Mouse (Mus musculus): Measurements from ENCODE around the gene Vangl1.

Gene Vangl1

DNA sequence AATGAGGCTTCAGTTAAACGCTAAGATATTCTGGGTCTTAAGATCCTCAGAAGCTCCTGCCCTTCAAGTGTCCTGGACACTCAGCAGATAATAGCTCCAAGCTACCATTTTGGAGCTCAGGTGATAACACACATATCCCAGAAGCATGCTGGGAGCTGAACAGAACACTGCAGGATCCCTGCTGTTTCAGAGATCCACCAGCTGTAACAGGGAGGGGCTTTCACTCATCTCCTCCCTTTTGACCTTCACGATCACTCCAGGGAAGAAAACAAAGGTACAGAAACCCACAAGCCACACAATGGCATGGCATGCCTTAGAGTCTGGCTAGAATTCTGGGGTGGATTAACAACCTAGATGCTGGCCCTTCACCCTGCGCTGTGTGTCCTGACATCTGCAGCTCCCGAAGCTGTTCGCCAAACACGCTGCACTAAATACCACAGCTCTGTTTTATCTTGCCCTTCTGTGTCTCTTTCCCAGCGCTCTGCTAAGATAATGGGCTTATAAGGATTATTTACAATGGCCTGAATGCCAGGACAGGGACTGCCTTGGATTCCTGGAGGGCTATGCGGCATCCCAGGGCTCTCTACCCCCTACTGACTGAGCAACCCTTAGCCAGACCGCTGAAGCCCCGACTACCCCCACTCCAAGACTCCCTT is 36.8 kb downstream of the Vangl1 start:
- CTCF ChIA-PET, result no interaction called here

DNA sequence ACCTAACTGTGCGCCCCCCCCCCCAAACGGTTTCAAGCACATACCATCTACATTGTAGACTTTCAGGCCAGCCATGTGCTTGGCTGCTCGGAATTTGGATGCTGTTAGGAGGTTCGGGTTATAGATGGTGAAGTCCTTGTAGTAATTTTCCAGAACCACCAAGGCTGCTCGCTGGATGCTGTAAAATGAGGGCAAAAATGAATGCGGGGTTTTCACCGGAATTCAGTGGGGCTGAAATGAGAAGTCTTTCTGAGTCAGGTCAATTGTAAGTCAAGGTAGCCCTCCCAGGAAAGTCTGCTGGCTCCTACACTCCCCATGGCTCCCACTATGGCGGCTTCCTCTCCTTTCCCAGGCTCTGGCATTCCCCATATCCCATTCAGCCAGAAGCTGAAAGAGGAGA is 37.7 kb downstream of the Vangl1 start:
- CTCF ChIA-PET, result no interaction called here

DNA sequence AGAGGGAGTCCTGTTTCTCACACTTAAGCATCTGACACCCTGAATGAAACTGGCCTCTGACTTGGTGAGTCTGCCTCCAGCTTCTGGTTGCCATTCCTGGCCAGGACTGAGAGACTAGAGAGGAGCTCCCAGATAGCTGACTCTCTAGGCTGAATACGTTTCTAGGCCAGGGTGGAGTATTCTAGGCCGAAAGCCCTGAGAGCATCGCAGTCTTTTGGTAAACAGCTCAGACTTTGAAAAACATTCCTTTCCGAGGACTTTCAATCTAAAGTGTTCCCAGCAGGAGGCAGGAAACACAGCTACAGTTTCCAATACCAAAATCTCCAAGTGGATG is 38.2 kb downstream of the Vangl1 start:
- CTCF ChIA-PET, result no interaction called here

DNA sequence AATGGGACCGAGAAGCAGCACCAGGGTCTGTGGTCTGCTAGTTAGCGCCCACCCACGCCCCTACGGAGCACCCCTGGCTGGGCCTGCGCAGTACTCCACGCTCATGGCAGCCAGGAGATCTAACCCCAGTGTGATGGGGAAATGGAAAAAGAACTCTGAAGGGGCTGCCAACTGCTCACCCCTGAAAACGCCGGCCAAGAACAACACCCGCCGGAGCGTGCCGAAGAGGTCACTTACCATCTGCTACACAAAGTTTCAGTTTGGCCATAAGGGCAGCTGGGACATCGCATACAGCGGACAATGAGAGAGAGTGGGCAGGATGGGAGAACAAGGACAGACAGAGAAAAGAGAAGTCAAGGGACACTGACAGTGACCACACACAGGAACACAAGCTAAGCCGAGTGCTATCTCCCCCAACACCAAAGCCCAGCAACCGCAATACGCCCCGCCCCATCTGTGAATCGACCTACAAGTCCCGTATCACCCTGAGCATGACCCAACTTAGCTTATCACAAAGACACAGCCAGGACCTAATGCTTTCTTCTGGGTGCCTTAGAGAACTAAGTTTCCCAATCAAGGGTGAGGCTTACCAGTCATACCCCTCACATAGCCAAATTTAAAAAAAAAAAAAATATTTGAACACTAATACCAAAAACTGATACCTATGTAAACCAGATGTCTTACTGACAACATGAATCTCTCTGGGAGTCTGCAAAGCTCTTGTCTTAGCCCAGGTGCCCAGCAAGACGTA is 38.8 kb downstream of the Vangl1 start:
- CTCF ChIA-PET, result no interaction called here

DNA sequence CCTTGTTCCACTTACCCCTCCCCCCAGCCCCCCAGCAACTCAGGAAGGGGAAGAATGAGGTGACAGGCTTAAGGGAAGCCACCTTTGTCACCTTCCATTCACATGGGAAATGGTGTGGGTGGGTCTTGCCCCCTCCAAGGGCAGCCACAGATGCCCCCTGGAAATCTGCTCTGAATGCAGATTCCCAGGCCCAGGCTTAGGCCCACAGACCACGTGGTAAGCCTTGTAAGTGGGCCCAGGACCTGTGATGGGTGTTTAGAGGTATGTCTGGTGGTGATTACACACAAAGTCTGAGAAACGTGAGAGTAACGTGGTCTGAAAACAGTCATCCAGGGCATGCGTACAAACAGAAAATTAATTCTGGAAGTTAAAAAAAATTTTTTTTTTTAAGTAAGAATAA is 39.6 kb downstream of the Vangl1 start:
- CTCF ChIA-PET, result no interaction called here

DNA sequence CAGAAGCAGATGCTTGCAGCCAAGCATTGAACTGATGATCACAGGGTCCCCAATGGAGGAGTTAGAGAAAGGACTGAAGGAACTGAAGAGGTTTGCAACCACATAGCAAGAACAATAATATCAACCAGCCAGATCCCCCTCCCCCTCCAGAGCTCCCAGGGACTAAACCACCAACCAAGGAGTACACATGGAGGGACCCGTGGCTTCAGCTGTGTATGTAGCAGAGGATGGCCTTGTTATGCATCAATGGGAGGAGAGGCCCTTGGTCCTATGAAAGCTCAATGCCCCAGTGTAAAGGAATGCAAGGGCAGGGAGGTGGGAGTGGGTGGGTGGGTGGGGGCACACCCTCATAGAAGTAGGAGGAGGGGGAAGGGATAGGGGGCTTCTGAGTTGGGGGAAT is 40.6 kb downstream of the Vangl1 start:
- CTCF ChIA-PET, result interaction anchor here (0.6 kb wide), 1 partner anchor 284 kb away, joined by 8 read pairs; no protein-coding TSS in a partner anchor

DNA sequence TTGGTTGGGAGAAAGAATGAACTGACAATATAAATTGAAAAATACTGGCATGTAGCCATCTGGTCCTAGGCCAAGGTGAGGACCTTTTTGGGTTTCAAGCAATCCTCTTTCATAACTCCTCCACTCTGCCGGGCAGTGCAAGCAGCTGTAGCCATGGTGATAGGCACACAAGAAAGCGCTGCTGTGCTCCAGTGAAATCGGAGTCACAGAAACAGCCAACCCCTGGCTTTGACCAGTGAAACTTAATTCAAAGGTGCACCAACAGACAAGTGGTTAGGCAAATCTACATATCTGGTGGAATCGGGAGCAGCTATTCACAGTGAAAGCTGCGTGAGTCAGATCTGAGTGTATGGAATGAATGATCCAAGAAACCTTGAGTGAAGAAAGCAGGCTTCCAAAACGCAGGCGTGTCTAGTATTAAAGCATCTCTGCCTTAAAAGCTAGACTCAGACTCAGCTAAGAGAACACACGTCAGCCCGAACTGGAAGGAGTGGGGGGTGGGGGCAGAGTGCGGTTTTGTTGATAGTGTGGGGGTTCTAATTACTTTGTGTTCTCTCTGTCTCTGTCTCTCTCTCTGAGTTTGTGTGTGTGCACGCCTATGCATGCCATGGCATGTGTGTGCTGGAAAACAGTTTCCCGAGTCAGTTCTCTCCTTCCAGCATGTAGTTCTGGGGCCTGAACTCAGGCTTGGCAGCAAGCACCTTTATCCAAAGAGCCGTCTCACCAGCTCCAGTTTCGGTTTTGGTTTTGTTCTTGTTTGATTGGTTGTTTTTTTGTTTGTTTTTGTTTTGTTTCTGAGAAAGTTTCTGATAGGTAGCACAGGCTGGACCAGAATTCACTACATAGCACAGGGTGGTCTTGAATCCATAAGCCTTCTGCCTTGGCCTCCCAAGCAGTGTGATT is 44.8 kb downstream of the Vangl1 start:
- CTCF ChIA-PET, result no interaction called here

DNA sequence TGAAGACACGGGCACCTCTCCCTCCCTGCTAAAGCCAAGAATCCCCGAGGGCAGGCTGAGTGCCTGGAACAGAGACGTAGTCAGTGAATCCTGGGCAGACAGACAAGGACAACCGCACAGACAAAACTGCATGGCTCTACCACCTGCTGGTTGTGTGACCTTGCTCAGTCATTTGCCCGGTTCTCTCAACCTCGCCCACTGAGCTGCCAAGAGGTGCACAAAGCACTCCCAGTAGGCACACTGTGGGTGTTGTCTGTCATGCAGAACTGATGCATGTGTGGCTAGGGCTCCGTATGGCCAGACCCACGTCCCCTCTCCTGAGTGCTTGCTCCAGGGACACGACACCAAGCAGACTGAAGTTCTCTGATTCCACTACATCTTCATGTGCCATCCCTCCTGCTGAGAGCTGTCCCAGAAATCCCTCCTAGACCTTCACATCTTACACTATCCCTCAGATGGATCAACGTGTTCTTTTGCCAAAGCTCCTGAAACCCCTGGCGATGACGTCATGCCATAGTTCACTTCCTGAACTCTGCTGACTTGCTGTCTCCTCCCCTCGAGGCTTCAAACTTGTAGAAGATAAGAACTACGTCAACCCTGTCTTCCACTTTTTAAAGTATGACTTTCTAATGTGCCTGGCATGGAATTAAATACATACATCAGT is 45.6 kb downstream of the Vangl1 start:
- CTCF ChIA-PET, result no interaction called here

DNA sequence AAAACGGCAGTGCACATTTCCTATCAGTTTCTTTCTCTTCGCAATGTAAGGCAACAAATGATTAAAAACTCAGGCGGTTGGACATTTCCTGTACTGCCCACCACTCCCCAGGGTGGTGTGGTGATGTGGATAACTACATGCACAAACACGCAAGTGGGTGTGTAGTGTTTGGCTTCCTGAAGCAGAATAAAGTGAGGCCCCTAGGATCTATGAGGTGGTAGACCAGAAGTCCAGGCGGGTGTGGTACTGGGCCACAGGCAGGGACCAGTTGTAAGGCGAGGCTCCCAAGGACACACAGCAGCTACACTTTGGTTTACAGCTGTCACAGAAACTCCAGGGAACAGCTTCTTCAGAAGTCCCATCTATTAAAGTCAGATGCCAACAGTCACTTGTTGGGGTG is 46.8 kb downstream of the Vangl1 start:
- CTCF ChIA-PET, result no interaction called here

DNA sequence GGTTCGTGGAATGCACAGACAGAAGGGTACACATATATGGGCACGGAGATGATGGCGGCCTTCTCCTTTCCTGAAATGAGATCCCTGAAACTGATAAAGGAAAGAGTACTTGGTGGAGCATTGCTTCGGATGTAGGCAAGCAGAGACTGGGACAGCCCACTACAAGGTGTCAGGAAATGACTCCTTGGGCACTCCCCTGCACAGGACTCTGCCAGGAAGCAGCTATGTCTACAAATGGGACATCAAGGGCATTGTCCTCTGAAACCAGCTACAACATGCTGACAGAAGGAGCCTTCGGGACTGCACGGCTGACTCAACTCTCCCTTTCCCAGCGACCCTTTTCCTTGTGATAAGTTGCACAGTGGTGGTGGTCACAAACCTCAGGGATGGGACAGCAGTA is 47.8 kb downstream of the Vangl1 start:
- CTCF ChIA-PET, result no interaction called here

DNA sequence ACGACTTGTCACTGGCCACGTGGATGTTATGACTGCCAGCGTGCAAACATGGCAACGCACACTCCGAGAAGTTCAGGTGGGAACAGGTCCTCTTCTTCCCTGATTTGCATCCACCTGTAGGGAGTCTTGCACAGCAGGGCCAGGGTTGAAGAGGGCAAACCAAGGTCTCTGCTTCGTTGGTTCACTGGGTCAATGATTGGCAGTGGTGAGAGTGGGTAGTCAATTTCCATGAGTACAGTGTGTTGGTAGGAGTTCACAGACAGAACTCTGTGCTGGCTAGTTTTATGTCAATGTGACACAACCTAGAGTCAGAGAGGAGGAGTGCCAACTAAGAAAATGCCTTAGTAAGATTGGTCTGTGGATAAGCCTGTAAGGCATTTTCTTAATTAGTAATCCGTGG is 50.4 kb downstream of the Vangl1 start:
- CTCF ChIA-PET, result no interaction called here

DNA sequence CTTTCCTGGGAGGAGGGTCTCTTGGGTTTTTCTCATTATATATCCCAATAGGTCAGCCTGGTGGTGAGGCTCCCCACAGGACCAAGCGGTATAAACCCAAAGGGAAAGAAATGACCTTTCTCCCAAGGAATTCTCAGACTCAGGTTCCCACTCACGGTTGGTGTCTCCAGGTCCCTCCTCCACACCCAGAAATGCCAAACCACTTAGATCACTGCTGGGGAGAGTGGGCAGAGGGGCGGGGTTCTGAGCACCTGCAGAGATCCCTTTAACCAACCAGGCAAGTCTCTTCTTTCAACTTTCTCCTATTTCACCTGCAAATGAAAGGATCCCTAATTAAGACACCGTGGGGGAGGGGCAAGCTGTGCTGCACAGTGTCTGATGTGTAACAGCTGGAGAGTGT is 51.6 kb downstream of the Vangl1 start:
- CTCF ChIA-PET, result no interaction called here

DNA sequence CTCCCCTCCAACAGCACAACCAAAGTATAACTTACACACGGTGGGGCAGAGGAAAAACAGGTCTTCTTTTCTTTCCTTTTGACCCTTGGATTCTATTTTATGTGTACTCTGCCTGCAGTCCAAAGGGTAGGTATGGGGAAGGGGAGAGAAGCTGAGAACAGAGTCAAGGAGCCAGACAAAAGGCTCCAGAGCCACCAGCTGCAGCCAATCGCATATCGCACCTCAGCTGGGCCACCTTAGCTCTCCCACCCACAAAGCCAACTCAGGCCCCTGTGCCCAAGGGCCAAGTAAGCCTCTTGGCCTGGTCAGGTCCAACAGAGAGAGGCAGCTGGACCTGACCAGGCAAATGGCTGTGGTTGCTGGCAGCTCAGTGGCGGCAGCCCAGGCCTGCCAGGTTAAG is 52.0 kb downstream of the Vangl1 start:
- CTCF ChIA-PET, result no interaction called here

DNA sequence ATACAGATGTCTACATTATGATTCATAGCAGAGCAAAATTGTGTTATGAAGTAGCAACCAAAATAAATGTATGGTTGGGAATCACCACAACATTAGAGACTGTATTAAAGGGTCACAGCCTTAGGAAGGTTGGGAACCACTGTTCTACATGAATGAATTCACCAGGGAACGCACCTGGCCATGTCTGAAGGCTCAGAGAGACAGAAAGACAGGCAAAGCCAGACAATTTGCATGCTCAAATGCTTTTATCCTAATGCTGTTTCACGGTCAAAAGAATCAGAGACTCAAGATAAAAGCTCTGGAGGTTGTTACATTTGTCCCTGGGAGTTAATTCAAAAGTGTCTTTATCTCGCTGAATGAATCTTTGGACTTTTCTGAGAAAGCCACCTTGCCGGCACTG is 52.6 kb downstream of the Vangl1 start:
- CTCF ChIA-PET, result no interaction called here

DNA sequence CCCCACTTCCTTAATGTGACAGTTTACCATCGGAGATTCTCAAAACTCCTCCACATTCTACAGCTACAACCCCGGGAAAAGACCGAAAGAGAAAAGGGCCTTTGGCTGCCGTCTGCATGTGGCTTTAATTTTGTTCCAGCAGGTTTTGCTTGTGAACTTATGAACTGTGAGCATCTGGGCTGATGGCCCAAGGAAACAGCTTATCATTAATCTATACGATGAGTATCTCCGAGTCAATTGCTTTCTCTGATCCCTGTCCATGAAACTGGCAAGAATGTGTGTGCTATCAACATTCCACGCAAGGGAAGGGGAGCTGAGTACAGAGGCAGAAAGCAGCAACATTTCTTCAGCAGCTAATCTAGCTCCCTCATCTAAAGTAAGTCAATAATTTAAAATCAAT is 54.6 kb downstream of the Vangl1 start:
- CTCF ChIA-PET, result no interaction called here

DNA sequence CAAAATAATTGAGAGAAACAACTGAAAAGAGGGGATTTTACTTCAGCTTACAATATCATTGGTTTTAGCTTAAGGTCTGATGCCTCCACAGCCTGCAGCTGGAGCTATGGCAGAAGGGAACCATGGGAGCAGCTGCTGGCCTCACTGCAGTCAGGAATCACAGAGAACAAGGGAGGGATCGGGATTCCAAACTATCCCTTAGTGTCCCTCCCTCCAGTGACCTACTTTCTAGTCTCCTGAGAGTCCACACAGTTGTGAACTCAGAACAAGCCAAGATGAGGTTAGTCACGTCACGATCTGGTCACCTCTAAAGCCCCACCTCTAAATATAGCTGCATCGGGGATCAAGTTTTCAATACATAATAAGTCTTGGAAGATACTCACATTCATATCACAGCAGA is 57.3 kb downstream of the Vangl1 start:
- CTCF ChIA-PET, result no interaction called here

DNA sequence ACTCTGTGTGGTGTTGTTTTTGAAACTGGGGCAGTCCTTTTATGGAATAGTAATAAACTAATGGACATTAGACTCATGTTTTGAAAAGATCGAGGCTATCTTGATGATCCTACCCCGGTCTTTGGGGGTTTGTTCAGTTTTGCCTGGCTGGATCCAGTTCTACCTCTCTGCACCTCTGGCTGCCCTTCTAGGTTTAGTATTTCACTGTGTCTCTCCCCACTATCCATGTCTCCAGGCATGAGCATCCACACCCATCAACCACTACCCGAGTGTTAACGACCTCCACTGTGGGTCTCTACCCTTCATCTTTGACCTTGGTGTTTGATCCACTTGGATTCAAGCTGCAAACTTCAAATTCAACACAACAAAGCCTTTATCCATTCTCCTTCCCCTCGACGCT is 58.1 kb downstream of the Vangl1 start:
- CTCF ChIA-PET, result no interaction called here

DNA sequence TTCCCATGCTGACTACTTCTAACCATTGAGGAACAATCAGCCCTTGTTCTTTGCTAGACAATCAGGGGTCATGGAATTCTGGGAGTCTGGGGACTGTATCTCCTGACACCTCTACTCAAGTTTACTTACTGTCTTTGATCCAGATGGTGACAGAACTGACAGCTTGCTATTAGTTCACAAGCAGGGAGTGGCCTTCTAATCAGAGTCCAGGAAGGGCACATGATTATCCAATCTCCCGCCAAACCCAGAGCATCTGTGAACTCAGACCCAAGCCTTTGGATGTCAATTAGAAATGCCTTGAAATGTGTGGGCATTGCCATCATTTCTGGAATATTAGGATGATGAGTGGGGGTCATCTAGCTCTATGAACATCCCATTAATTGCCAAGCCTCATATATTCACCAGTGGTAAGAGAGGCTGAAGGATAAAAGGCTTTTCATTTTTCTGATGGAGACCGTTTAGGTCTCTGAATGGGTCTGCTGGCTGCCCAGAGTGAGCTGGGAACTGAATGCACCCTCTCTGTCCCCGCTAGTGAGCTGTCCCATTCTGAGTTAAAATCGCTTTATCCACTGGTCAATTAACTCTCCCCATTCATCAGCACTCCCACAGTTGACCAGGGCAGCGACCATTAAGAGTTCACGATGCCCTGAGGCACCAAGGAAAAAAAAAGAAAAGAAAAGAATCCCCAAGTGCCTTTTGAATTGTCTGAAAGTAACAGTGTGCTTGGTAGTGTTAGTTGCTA is 58.7 kb downstream of the Vangl1 start:
- CTCF ChIA-PET, result no interaction called here

DNA sequence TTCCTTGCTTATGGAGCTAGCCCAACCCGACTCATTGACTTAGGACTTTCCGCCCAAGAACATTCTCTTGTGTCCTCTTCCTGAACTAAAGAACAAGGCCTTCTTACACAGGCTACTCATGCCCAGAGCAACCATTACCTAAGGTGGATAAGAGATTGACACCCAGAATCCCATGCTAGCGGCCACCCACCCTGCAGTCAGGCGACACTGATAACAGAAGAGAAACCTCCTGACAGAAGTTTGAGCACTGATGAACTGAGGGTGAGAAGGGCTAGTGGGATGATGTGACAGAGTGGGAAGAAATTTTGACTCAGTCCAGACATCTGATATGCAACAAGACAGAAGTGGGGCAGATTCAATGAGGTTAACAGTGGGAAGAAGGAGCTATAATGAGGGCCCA is 60.1 kb downstream of the Vangl1 start:
- CTCF ChIA-PET, result no interaction called here

DNA sequence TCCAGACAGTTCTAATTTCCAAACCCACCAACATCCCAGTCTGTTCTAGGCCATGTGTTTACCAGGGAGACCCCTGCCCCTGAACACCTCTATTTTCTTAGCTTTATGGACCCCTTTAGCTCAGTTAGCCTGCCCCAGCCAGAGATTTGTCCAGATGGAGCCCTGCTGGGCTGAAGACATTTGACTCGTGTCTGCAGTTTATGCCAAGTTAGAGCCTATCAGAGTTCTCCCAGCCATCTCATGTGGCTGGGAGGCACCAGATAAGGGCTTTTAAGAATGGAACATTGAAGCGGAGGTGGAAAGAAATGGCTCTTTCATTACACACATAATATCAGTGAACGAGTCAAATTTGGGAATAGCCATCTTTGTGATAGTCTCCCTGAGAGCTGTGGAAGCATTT is 61.0 kb downstream of the Vangl1 start:
- CTCF ChIA-PET, result no interaction called here

DNA sequence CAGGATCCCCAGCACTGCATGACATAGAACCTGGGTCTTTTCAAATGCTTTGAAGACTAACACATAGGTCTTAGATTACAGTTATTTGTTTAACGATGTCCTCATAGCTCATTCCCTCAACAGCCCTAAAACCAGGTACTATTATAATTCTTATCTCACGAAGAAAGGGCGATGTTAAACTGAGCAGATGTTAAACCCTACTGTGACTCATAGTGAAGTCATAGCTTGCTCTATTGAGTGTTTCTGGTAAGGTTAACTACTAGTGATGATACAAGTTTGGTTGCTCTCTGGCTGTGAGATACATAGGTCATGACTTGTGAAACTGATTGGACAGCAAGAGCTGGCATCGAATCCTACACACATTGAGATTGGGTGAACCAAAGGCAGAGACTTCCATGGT is 61.5 kb downstream of the Vangl1 start:
- CTCF ChIA-PET, result no interaction called here

DNA sequence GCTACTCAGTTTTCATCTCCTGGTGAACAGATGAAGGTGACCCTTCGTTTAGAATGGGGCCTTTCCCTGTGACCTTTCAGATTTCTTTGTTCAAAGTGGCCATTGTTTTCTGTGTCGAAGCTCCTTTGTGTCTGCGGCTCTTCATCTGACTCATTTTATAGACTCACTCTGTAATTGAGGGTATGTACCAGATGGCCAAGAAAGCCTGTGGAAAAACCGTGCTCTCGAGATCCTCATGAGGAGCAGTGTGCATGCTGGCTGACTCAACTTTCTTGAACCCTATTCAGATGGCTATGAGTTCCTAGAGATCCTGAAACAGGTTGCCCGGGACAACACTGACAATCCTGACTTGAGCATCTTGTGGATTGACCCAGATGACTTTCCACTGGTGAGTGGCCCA is 62.6 kb downstream of the Vangl1 start:
- CTCF ChIA-PET, result no interaction called here
